Mouse (Mus musculus): ENCODE results near the gene Gad2. TPM values are rescaled to one million over a fixed set of nuclear protein-coding genes. Genes with fewer than 3 reads are reported as not detected.

Gene Gad2
- polyA plus RNA-seq, 1 experiment from 2014 or later: 0.20 TPM

DNA sequence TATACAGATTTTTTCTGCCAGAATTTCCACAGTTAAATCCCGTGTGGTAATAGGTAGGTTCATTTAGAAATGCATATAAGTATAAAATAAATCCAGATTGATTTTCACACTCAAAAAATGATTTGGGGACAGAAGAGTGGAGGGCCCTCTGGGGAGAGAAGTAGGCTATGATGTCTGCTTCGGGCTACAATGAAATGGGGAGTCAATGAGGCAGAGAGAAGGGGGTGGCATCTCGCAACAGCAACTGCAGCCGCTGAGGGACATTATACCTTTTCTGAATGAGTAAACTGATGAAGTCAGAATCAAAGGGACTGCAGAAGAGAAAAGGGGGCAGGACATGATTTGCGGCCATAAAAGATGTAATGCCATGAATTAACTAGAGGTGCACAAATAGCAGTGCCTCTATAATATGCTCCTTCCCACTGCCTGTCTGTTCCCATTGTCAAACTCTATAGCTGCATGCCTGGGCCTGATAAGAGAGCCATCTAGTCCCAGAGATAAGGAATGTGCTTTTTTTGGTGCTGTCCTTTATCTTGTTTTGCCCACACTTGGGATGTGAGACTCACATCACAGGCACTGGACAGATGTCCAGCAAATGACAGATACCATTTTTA is 5.9 kb downstream of the Gad2 start:
- Histone ChIP-seq H3K4me3 (ENCODE audit: low read length) (no peak overlapping the region), H3K9me3 (replicated peaks; ENCODE audit: control insufficient read depth, low read length) (no peaks in the 10 kb centered on the region), H3K36me3 (ENCODE audit: control insufficient read depth, insufficient read depth) (no peaks in the 10 kb centered on the region), H3K27me3 (ENCODE audit: control insufficient read depth, insufficient read depth, low read length) (peaks cover 37% of the 10 kb centered on the region), H3K4me2 (ENCODE audit: low read depth, low read length) (no peak overlapping the region), H3K4me1 (ENCODE audit: control insufficient read depth, insufficient read depth, low read length) (peaks cover 5% of the 10 kb centered on the region), H3K27ac (ENCODE audit: low read length) (no peak overlapping the region), H3K9ac (ENCODE audit: low read length) (no peak overlapping the region)
- ATAC-seq (replicated peaks; ENCODE audit: extremely low read depth, insufficient read depth, low FRiP score): no peak
- WGBS: 26% methylated on average over 5 of the region's 5 CpGs

DNA sequence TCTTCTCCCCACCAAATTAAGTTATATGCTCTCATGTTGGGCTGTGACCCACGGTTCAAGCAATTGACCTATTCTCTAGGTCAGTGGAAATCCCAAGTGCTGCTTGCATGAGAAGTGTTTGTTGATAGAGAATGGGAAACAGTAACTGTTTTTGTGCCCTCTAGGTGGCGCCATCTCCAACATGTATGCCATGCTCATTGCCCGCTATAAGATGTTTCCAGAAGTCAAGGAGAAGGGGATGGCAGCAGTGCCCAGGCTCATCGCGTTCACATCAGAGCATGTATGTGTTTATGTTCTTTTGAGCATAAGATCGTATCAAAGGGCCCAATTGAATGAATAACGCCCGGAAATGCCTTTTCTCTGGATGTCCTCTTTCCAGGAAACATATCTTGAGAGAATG is 12.8 kb downstream of the Gad2 start:
- Histone ChIP-seq H3K9me3 (replicated peaks; ENCODE audit: control insufficient read depth, low read length) (no peaks in the 10 kb centered on the region), H3K4me3 (ENCODE audit: low read length) (no peak overlapping the region), H3K27ac (ENCODE audit: low read length) (no peak overlapping the region), H3K4me2 (ENCODE audit: low read depth, low read length) (no peak overlapping the region), H3K9ac (ENCODE audit: low read length) (no peak overlapping the region), H3K27me3 (ENCODE audit: control insufficient read depth, insufficient read depth, low read length) (no peaks in the 10 kb centered on the region), H3K4me1 (ENCODE audit: control insufficient read depth, insufficient read depth, low read length) (no peaks in the 10 kb centered on the region), H3K36me3 (ENCODE audit: control insufficient read depth, insufficient read depth) (no peaks in the 10 kb centered on the region)
- ATAC-seq (replicated peaks; ENCODE audit: extremely low read depth, insufficient read depth, low FRiP score): no peak
- 37% methylated on average over 8 of the region's 8 CpGs for WGBS

DNA sequence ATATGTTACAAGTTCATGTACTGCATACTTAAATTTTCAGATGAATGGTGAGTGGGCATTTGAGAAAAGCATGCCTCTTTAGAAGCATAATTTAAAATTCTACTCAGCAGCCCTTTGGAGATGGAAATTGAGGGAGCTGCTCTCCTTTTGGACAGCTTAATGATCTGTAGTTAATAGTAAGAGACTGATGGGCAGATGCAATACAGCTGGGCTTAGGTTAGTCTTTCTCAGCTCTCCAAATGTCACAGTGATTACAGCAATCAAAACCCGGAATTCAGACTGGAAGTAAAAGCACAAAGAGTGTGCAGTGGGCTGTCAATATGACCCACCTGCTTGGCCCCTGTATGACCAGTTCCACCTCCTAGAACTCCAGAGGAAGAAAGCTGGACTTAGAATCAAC is 24.1 kb downstream of the Gad2 start:
- 56% methylated on average over 1 of the region's 1 CpGs for WGBS
- Histone ChIP-seq H3K27ac (ENCODE audit: low read length) (no peak overlapping the region), H3K4me3 (ENCODE audit: low read length) (no peak overlapping the region), H3K36me3 (ENCODE audit: control insufficient read depth, insufficient read depth) (no peaks in the 10 kb centered on the region), H3K4me1 (ENCODE audit: control insufficient read depth, insufficient read depth, low read length) (no peaks in the 10 kb centered on the region), H3K27me3 (ENCODE audit: control insufficient read depth, insufficient read depth, low read length) (no peaks in the 10 kb centered on the region), H3K9me3 (replicated peaks; ENCODE audit: control insufficient read depth, low read length) (no peaks in the 10 kb centered on the region), H3K9ac (ENCODE audit: low read length) (no peak overlapping the region), H3K4me2 (ENCODE audit: low read depth, low read length) (no peak overlapping the region)
- no peak for ATAC-seq (replicated peaks; ENCODE audit: extremely low read depth, insufficient read depth, low FRiP score)

DNA sequence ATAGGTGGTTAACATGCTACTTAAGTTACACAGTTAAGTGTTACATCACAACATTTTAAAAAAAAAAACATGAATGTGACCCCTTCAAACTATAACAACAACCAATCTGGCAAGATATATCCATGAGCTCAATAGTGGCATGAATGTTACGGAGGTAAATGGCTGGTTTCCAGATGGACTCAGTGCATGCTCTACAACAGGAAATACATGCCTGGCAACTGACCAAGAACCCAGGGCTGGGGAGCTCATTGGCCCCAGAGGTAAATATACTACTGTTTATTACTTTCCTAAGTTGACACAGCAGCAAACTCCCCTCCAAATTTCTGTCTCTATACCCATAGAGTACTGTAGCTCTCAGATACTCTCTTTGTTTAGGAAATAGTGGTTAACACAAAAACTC is 26.4 kb downstream of the Gad2 start:
- Histone ChIP-seq H3K27me3 (ENCODE audit: control insufficient read depth, insufficient read depth, low read length) (no peaks in the 10 kb centered on the region), H3K9ac (ENCODE audit: low read length) (no peak overlapping the region), H3K27ac (ENCODE audit: low read length) (no peak overlapping the region), H3K4me3 (ENCODE audit: low read length) (no peak overlapping the region), H3K4me2 (ENCODE audit: low read depth, low read length) (no peak overlapping the region), H3K36me3 (ENCODE audit: control insufficient read depth, insufficient read depth) (no peaks in the 10 kb centered on the region), H3K4me1 (ENCODE audit: control insufficient read depth, insufficient read depth, low read length) (no peaks in the 10 kb centered on the region), H3K9me3 (replicated peaks; ENCODE audit: control insufficient read depth, low read length) (no peaks in the 10 kb centered on the region)
- ATAC-seq (replicated peaks; ENCODE audit: extremely low read depth, insufficient read depth, low FRiP score): no peak
- WGBS: 60% methylated on average over 1 of the region's 1 CpGs

DNA sequence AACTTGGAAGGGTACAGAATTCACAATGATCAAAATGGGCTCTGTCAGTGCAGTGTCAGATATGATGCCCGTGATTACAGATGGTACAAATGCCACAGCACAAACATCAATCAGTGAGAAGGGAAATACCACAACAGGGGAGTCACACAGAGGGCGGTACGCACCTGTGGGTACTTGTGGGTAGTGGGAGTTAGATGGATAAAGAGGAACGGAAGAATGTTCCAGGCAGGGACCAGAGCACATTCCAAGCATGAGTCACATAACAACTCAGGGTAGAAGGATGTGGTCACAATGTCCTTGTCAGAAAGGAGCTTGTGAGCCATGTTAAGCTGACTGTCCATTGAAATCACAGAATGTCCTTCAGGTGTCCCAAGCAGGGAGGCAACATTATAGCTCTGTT is 29.8 kb downstream of the Gad2 start:
- Histone ChIP-seq H3K4me1 (ENCODE audit: control insufficient read depth, insufficient read depth, low read length) (no peaks in the 10 kb centered on the region), H3K9ac (ENCODE audit: low read length) (no peak overlapping the region), H3K27ac (ENCODE audit: low read length) (no peak overlapping the region), H3K9me3 (replicated peaks; ENCODE audit: control insufficient read depth, low read length) (no peaks in the 10 kb centered on the region), H3K4me3 (ENCODE audit: low read length) (no peak overlapping the region), H3K27me3 (ENCODE audit: control insufficient read depth, insufficient read depth, low read length) (no peaks in the 10 kb centered on the region), H3K36me3 (ENCODE audit: control insufficient read depth, insufficient read depth) (no peaks in the 10 kb centered on the region), H3K4me2 (ENCODE audit: low read depth, low read length) (no peak overlapping the region)
- ATAC-seq (replicated peaks; ENCODE audit: extremely low read depth, insufficient read depth, low FRiP score): no peak
- WGBS: 56% methylated on average over 4 of the region's 4 CpGs

DNA sequence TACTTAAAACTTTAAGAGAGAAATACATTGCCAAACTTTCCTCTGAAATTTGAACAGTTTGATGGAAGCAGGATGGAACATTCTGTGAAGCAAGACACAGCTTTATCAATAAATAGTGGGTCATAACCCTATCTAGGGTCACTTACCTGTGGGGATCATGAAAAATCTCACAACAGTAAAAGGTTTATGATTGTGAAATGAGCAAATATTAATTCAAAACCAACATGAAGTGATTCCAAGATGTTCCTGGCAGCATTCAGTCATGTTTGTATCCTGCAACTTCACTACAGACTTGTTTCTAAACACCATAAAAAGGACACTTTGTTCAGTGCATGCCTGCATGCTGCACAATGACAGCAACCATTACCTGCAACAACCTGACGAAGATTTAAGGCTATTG is 41.7 kb downstream of the Gad2 start:
- H3K4me2 ChIP-seq (ENCODE audit: low read depth, low read length): no peak overlapping the region
- no peaks in the 10 kb centered on the region for H3K27me3 ChIP-seq (ENCODE audit: control insufficient read depth, insufficient read depth, low read length)
- no peak overlapping the region for H3K27ac ChIP-seq (ENCODE audit: low read length)
- H3K4me3 ChIP-seq (ENCODE audit: low read length): no peak overlapping the region
- H3K36me3 ChIP-seq (ENCODE audit: control insufficient read depth, insufficient read depth): no peaks in the 10 kb centered on the region
- H3K4me1 ChIP-seq (ENCODE audit: control insufficient read depth, insufficient read depth, low read length): no peaks in the 10 kb centered on the region
- no peaks in the 10 kb centered on the region for H3K9me3 ChIP-seq (replicated peaks; ENCODE audit: control insufficient read depth, low read length)
- no peak for ATAC-seq (replicated peaks; ENCODE audit: extremely low read depth, insufficient read depth, low FRiP score)
- H3K9ac ChIP-seq (ENCODE audit: low read length): no peak overlapping the region
- WGBS: 65% methylated on average over 1 of the region's 1 CpGs

DNA sequence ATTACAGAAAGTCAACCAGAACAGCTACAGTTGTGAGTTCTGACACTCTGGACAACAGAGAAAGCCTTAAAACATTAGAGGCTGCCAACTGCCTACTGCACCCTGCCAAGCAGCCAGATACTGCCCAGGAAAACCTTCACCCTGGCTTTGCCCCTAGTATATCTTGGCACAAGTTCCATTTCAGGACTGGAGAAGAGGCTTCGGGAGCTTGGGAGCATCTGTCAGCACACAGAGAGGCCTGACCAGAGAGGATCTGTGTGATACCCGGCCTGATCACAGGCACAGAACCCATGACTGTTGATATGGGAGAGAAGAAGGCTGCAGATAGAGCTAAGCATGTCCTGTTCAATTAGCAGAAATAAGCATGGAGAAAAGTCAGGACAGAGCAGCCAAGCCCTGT is 48.4 kb downstream of the Gad2 start:
- no peaks in the 10 kb centered on the region for H3K36me3 ChIP-seq (ENCODE audit: control insufficient read depth, insufficient read depth)
- WGBS: 55% methylated on average over 2 of the region's 2 CpGs
- H3K4me3 ChIP-seq (ENCODE audit: low read length): no peak overlapping the region
- no peak overlapping the region for H3K4me2 ChIP-seq (ENCODE audit: low read depth, low read length)
- H3K9me3 ChIP-seq (replicated peaks; ENCODE audit: control insufficient read depth, low read length): no peaks in the 10 kb centered on the region
- H3K27ac ChIP-seq (ENCODE audit: low read length): no peak overlapping the region
- H3K4me1 ChIP-seq (ENCODE audit: control insufficient read depth, insufficient read depth, low read length): no peaks in the 10 kb centered on the region
- no peak overlapping the region for H3K9ac ChIP-seq (ENCODE audit: low read length)
- H3K27me3 ChIP-seq (ENCODE audit: control insufficient read depth, insufficient read depth, low read length): no peaks in the 10 kb centered on the region
- no peak; the same call in 1 of the 2 replicates for ATAC-seq (replicated peaks; ENCODE audit: extremely low read depth, insufficient read depth, low FRiP score)

DNA sequence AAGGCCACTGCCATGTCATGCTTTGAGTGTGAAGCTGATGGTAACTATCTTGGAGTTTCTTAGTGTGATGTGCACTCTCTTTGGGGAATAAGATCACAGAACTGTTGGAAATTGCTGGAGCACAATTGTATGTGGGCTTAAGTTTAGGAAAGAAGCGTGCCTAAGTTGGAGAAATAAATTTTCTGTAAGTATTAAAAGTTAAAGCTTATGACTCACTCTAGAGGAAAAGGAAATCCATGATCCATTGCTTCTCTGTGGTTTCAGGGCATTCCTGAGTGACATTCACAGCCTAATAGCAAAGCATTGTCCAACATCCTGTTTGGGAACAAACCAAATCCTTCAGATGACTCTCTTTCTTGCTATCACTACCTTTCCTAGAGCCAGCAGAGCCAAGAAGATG is 49.3 kb downstream of the Gad2 start:
- Histone ChIP-seq H3K27me3 (ENCODE audit: control insufficient read depth, insufficient read depth, low read length) (no peaks in the 10 kb centered on the region), H3K36me3 (ENCODE audit: control insufficient read depth, insufficient read depth) (no peaks in the 10 kb centered on the region), H3K4me3 (ENCODE audit: low read length) (no peak overlapping the region), H3K27ac (ENCODE audit: low read length) (no peak overlapping the region), H3K4me2 (ENCODE audit: low read depth, low read length) (no peak overlapping the region), H3K9ac (ENCODE audit: low read length) (no peak overlapping the region), H3K9me3 (replicated peaks; ENCODE audit: control insufficient read depth, low read length) (no peaks in the 10 kb centered on the region), H3K4me1 (ENCODE audit: control insufficient read depth, insufficient read depth, low read length) (no peaks in the 10 kb centered on the region)
- WGBS: 55% methylated on average over 1 of the region's 1 CpGs
- no peak for ATAC-seq (replicated peaks; ENCODE audit: extremely low read depth, insufficient read depth, low FRiP score)

DNA sequence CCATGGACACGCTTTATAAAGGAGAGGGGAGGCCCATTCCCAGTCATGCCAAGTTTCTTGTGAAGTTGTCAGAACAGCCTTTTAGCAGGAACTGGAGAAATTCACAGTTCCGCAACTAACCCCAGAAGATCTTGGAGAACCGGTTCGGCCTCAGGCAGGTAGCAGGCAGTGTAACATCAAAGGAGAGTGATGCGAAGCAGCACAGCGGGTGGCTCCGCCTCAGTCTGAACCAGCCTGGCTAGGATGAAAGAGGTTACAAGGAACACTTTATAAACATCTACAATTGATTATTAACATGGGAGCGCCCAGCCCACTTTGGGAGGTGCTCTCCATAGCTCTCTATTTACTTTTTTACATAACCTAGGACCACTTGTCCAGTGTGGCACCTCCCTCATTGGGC is 55.1 kb downstream of the Gad2 start:
- no peak for ATAC-seq (replicated peaks; ENCODE audit: extremely low read depth, insufficient read depth, low FRiP score)
- Histone ChIP-seq H3K27me3 (ENCODE audit: control insufficient read depth, insufficient read depth, low read length) (no peaks in the 10 kb centered on the region), H3K9me3 (replicated peaks; ENCODE audit: control insufficient read depth, low read length) (no peaks in the 10 kb centered on the region), H3K9ac (ENCODE audit: low read length) (no peak overlapping the region), H3K4me2 (ENCODE audit: low read depth, low read length) (no peak overlapping the region), H3K27ac (ENCODE audit: low read length) (no peak overlapping the region), H3K4me1 (ENCODE audit: control insufficient read depth, insufficient read depth, low read length) (no peaks in the 10 kb centered on the region), H3K4me3 (ENCODE audit: low read length) (no peak overlapping the region), H3K36me3 (ENCODE audit: control insufficient read depth, insufficient read depth) (no peaks in the 10 kb centered on the region)
- WGBS: 43% methylated on average over 8 of the region's 8 CpGs
